Mouse (Mus musculus): ENCODE measurements at regions not wholly inside any gene's neighbourhood (a gene's known extent, or its start where the extent isn't known, plus 50 kb on each side); places are given as distances from the start of the nearest gene placed in this dataset.

DNA sequence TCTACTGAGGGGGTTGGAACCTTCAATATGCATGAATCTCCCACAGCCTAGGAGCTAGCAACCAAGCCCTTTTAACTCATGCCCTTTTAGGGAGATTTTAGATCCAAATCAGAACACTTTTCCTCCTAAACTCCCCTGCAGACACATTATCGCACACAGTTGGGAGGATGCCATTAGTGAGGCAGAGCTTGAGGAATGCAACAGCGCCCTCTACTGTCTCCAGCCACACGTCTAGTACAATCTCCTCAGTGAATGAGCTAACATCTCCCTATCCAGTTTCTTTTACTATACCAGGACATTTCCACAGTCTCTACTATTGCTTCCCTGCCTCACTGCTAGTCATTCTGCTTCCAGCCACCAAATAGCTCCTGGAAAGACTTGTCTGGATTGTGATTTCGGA, 59.3 kb downstream of the 1700080O16Rik start:
- DNase-seq (ENCODE audit: low read depth, low spot score), result peak; percentile 27

DNA sequence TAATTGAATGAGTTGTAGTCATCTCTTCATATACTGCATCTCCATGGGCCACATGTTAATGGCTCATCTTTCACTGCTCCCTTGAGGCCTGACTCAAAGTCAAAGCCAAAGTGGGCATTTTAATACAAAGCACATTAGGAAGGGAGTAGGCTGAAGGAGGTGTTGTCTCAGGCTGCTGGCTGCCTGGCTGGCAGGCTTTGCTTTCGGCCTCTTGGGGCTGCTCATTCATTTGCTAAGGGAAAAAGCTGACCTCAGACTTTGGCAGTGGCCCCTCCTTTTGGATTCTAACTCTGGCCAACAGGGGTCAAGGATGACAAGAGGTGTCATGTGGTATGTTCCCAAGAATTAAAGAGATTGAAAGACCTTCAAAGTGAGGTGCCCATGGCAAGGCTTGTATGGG, 61.0 kb downstream of the 1700080O16Rik start:
- DNase-seq (ENCODE audit: low read depth, low spot score), result no peak

DNA sequence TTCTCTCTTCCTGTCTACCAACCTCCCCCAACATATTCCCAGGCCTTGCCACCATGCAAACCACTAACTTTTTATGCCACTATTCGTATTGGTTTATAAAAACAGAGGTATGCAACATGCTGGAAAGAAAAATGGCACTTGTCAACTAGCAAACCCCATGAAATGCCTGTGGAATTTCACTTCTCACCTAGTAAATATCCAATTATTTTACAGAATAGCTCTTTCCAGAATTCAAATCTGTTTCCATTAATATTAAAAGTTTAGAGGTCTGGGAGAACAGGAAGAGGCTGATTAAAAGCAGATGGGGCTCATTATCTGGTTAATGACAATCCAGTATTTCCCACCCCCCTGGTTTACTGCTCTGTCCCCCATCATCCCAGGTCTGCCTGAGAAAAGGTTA, 62.0 kb downstream of the 1700080O16Rik start:
- DNase-seq (ENCODE audit: low read depth, low spot score), result no peak

- no peak for DNase-seq (ENCODE audit: low read depth, low spot score)
Measured at GRCm38 (mm10) chrX:51898445-51898844, 74.1 kb downstream of the 1700080O16Rik start.

GRCm38 (mm10) chrX:51897059-51897458, 75.5 kb downstream of the 1700080O16Rik start:
- peak; percentile 22 for DNase-seq (ENCODE audit: low read depth, low spot score)

DNA sequence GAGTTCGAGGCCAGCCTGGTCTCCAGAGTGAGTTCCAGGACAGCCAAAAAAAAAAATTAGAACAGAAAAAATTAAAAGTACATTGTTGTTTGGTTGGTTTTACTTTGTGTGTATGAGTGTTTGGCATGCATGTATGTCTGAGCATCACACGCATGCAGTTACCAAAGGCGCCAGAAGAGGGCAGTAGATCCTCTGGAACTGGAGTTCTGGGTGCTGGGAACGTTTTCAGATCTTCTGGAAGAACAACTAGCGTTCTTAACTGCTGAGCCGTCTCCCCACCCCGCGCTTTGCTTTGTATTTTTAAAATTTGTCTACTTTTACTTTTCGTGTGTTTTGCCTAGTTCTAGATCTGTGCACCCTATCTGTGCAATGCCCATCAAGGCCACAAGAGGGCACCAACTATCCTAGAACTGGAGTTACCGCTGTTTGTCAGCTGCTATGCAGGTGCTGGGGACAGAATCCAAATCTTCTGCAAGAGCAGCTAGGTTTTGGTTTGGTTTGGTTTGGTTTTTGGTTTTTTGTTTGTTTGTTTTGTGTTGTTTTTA, 76.9 kb downstream of the 1700080O16Rik start:
- DNase-seq (ENCODE audit: low read depth, low spot score), result no peak

- DNase-seq (ENCODE audit: low read depth, low spot score), result no peak
Measured at GRCm38 (mm10) chrX:51892716-51893115, 79.9 kb downstream of the 1700080O16Rik start.

DNA sequence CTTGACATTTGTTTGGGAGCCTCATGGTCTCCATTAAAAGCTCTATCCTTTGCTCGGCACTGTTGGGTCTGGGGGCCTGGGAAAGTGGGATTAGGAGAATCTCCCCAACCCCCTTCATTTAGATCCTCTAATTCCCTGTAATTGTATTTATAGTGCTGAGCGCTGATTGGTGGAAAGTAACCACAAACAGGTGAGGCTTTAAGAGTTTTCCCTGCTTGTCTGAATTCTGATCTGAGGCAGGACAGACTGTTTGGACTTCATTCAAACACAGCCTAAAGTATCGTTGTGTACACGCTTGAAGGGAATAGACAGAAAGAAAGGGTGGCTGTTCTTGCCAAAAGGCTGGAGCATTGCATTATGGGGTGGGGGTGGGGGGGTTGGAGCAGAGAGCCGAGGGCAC, 85.1 kb upstream of the Usp26 start:
- DNase-seq (ENCODE audit: low read depth, low spot score), result no peak
